Mouse (Mus musculus): ENCODE measurements around the gene Stambpl1.

DNA sequence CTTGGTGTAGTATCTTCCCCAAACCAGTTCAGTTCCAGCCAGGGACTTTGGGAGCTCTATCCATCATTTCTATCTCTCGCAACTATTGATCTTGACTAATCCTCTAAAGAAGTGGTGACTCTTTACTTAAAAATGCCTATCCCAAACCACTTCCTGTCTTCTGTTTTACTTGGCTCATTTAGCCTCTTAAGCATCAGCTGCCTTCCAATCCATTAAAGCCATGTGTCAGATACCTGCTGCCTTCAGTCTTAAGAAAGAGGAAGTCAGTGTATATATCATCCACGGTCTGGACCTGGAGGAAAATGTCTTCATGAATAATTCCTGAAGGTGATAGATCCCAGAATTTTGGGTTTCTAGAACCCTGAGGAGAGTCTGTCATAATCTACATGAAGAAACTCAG is 11.7 kb upstream of the Stambpl1 start:
- TF ChIP-seq CTCF (IDR thresholded peaks at IDR 0.05; ENCODE audit: low read depth, low read length): no peak
- no peak for TF ChIP-seq POLR2A (IDR thresholded peaks at IDR 0.05; ENCODE audit: borderline replicate concordance, low read depth, low read length)

Measured in bone marrow macrophage, adult 2 months (primary cell).